Mouse (Mus musculus): ENCODE data around the gene Otogl. TPM values are rescaled to one million over a fixed set of nuclear protein-coding genes. Genes with fewer than 3 reads are reported as not detected.

Otogl gene
- polyA plus RNA-seq, 1 experiment from 2014 or later, result not detected

Other genes starting within 250 kb of the Otogl start
- gene Ptprq, start 192.1 kb downstream of the Otogl start, polyA plus RNA-seq (2016; fragmentation: Nextera tagmentation; extraction: Ambion mirVana), result 0.02 and 0.04 TPM in 2 replicates